ENCODE assay signal across 27 mouse cellular contexts in genomic region chr11:106672919-106673505, GRCm38 (mm10). TPM values are rescaled to one million over a fixed set of nuclear protein-coding genes. Genes with fewer than 3 reads are reported as not detected.
DNase-seq lines count a peak whose midpoint lies in the region; ATAC-seq and TF ChIP-seq lines count a peak whose summit lies in the region.
"Had no signal": no experiment of that assay in that cellular context is flagged by ENCODE, and none has a peak within 500 bp of the region (broad histone marks: within the 10 kb centered on the region; RNA-seq: fewer than 3 reads in every experiment).

No protein-coding gene starts in this region.

- TF ChIP-seq CTCF in heart, postnatal 0 days (IDR thresholded peaks at IDR 0.05; ENCODE audit: low read depth) = no peak
- no peak for TF ChIP-seq CTCF in ES-Bruce4 (IDR thresholded peaks at IDR 0.05; ENCODE audit: low read depth, low read length)
- no peak for TF ChIP-seq CTCF in small intestine, adult 2 months (IDR thresholded peaks at IDR 0.05; ENCODE audit: extremely low read depth, insufficient read length, insufficient replicate concordance, low read depth, low read length)

- H3K9ac ChIP-seq in heart, postnatal 0 days (replicated peaks; ENCODE audit: low read depth, low read length) = no peak overlapping the region
- no peak overlapping the region for H3K9ac ChIP-seq in heart, embryonic 12.5 days
- no peak overlapping the region for H3K9ac ChIP-seq in ES-Bruce4 (ENCODE audit: low read depth, poor library complexity, severe bottlenecking)
- H3K9ac ChIP-seq in intestine, embryonic 15.5 days = no peak overlapping the region
- H3K9ac ChIP-seq in midbrain, embryonic 14.5 days (replicated peaks; ENCODE audit: low read length) = no peak overlapping the region
- H3K9ac ChIP-seq: forebrain, embryonic 13.5 days; kidney, embryonic 15.5 days; midbrain, embryonic 15.5 days; neural tube, embryonic 13.5 days; stomach, embryonic 15.5 days had no signal

- H3K27me3 ChIP-seq in heart, postnatal 0 days (ENCODE audit: control insufficient read depth, insufficient read depth, low read length) = no peaks in the 10 kb centered on the region
- H3K27me3 ChIP-seq in heart, embryonic 12.5 days (replicated peaks) = no peaks in the 10 kb centered on the region
- H3K27me3 ChIP-seq in ES-Bruce4 (ENCODE audit: control insufficient read depth, insufficient read depth, low read length, poor library complexity, severe bottlenecking) = no peaks in the 10 kb centered on the region
- no peaks in the 10 kb centered on the region for H3K27me3 ChIP-seq in small intestine, adult 2 months (ENCODE audit: control insufficient read depth, insufficient read depth, low read length)
- H3K27me3 ChIP-seq in intestine, embryonic 15.5 days (replicated peaks) = no peaks in the 10 kb centered on the region
- H3K27me3 ChIP-seq in midbrain, embryonic 14.5 days (ENCODE audit: control insufficient read depth, insufficient read depth, low read length) = no peaks in the 10 kb centered on the region
- H3K27me3 ChIP-seq: forebrain, embryonic 13.5 days; kidney, embryonic 15.5 days; midbrain, embryonic 15.5 days; neural tube, embryonic 13.5 days; stomach, embryonic 15.5 days had no signal

- no peaks in the 10 kb centered on the region; the same call in 1 of the 2 replicates for H3K36me3 ChIP-seq in heart, postnatal 0 days (replicated peaks; ENCODE audit: control insufficient read depth, insufficient read depth, low read length)
- no peaks in the 10 kb centered on the region for H3K36me3 ChIP-seq in heart, embryonic 12.5 days
- 0 out of 2 replicates have a peak, but pooled peaks cover 2% of the 10 kb centered on the region for H3K36me3 ChIP-seq in ES-Bruce4 (ENCODE audit: control insufficient read depth, insufficient read depth, low read length, poor library complexity, severe bottlenecking)
- H3K36me3 ChIP-seq in small intestine, adult 2 months (ENCODE audit: control insufficient read depth, insufficient read depth, low read length) = no peaks in the 10 kb centered on the region
- no peaks in the 10 kb centered on the region for H3K36me3 ChIP-seq in intestine, embryonic 15.5 days
- H3K36me3 ChIP-seq in midbrain, embryonic 14.5 days (ENCODE audit: control insufficient read depth, insufficient read depth, low read length) = no peaks in the 10 kb centered on the region
- H3K36me3 ChIP-seq: hindbrain, embryonic 10.5 days; kidney, embryonic 15.5 days; midbrain, embryonic 15.5 days; neural tube, embryonic 13.5 days; stomach, embryonic 15.5 days had no signal

- no peak overlapping the region for H3K4me2 ChIP-seq in heart, postnatal 0 days (ENCODE audit: low read depth, low read length)
- no peak overlapping the region for H3K4me2 ChIP-seq in heart, embryonic 12.5 days
- no peak overlapping the region for H3K4me2 ChIP-seq in intestine, embryonic 15.5 days (replicated peaks)
- no peak overlapping the region for H3K4me2 ChIP-seq in midbrain, embryonic 14.5 days (ENCODE audit: low read length)
- H3K4me2 ChIP-seq: forebrain, embryonic 13.5 days; kidney, embryonic 15.5 days; midbrain, embryonic 15.5 days; neural tube, embryonic 13.5 days; stomach, embryonic 15.5 days had no signal

- no peak overlapping the region for H3K4me3 ChIP-seq in heart, postnatal 0 days (ENCODE audit: low read depth, low read length)
- no peak overlapping the region for H3K4me3 ChIP-seq in heart, embryonic 12.5 days
- no peak overlapping the region for H3K4me3 ChIP-seq in ES-Bruce4 (ENCODE audit: low read depth, low read length)
- no peak overlapping the region for H3K4me3 ChIP-seq in small intestine, adult 2 months (ENCODE audit: low read depth, low read length)
- no peak overlapping the region for H3K4me3 ChIP-seq in intestine, embryonic 15.5 days (replicated peaks)
- no peak overlapping the region for H3K4me3 ChIP-seq in midbrain, embryonic 14.5 days (replicated peaks; ENCODE audit: low read depth, low read length)
- H3K4me3 ChIP-seq: erythroblast, embryonic 14.5 days; forebrain, embryonic 13.5 days; hindbrain, embryonic 10.5 days; kidney, embryonic 15.5 days; left cerebral cortex, adult 2 months; midbrain, embryonic 15.5 days; myocyte; neural tube, embryonic 13.5 days; stomach, embryonic 15.5 days had no signal

- no peak for DNase-seq in heart, postnatal 0 days (ENCODE audit: low spot score)
- DNase-seq in ZHBTc4 (ENCODE audit: low read depth, low spot score) = peak; percentile 70
- DNase-seq in midbrain, embryonic 14.5 days = no peak
- DNase-seq: adrenal gland, adult 2 months; cerebellum, adult 11-12 months; cerebellum, postnatal 10 days; kidney, adult 11 months; layer of hippocampus, adult 9-11 months; left cerebral cortex, postnatal 4 days; liver; lung, postnatal 4 days; retina, postnatal 1 day; right cerebral cortex, postnatal 25 days had no signal

- no peak for ATAC-seq in heart, postnatal 0 days (ENCODE audit: insufficient read depth, low read depth)
- no peak for ATAC-seq in heart, embryonic 12.5 days (ENCODE audit: insufficient number of reproducible peaks, low FRiP score)
- ATAC-seq in intestine, embryonic 15.5 days = no peak
- ATAC-seq in midbrain, embryonic 14.5 days (ENCODE audit: low FRiP score, low TSS enrichment) = no peak
- ATAC-seq: forebrain, embryonic 13.5 days; hindbrain, postnatal 0 days; midbrain, embryonic 15.5 days had no signal

- peaks cover 59% of the 10 kb centered on the region for H3K4me1 ChIP-seq in heart, postnatal 0 days (ENCODE audit: control insufficient read depth, insufficient read depth)
- H3K4me1 ChIP-seq in heart, embryonic 12.5 days (replicated peaks) = peaks cover 83% of the 10 kb centered on the region
- peaks cover 21% of the 10 kb centered on the region for H3K4me1 ChIP-seq in ES-Bruce4 (ENCODE audit: control insufficient read depth, insufficient read depth, low read length)
- peaks cover 33% of the 10 kb centered on the region for H3K4me1 ChIP-seq in small intestine, adult 2 months (ENCODE audit: control insufficient read depth, insufficient read depth, insufficient read length, low read length)
- H3K4me1 ChIP-seq in intestine, embryonic 15.5 days (replicated peaks) = peaks cover 22% of the 10 kb centered on the region
- H3K4me1 ChIP-seq in midbrain, embryonic 14.5 days (ENCODE audit: control insufficient read depth, insufficient read depth, low read length) = peaks cover 25% of the 10 kb centered on the region

- no peaks in the 10 kb centered on the region for H3K9me3 ChIP-seq in heart, postnatal 0 days (replicated peaks; ENCODE audit: control insufficient read depth, low read length)
- H3K9me3 ChIP-seq in heart, embryonic 12.5 days (replicated peaks) = no peaks in the 10 kb centered on the region
- no peaks in the 10 kb centered on the region for H3K9me3 ChIP-seq in ES-Bruce4 (replicated peaks; ENCODE audit: control insufficient read depth, insufficient read depth, low read length, poor library complexity, severe bottlenecking)
- no peaks in the 10 kb centered on the region for H3K9me3 ChIP-seq in intestine, embryonic 15.5 days
- no peaks in the 10 kb centered on the region for H3K9me3 ChIP-seq in midbrain, embryonic 14.5 days (ENCODE audit: control insufficient read depth, low read length)
- H3K9me3 ChIP-seq: forebrain, embryonic 13.5 days; hindbrain, embryonic 10.5 days; kidney, embryonic 15.5 days; midbrain, embryonic 15.5 days; neural tube, embryonic 13.5 days; stomach, embryonic 15.5 days had no signal

- peak overlapping the region; percentile 94; the same call in 1 of the 2 replicates for H3K27ac ChIP-seq in heart, postnatal 0 days (ENCODE audit: low read depth)
- no peak overlapping the region for H3K27ac ChIP-seq in heart, embryonic 12.5 days (ENCODE audit: poor library complexity, severe bottlenecking)
- peak overlapping the region; percentile 15 for H3K27ac ChIP-seq in ES-Bruce4 (ENCODE audit: insufficient read depth, low read length)
- H3K27ac ChIP-seq in small intestine, adult 2 months (ENCODE audit: insufficient read depth, low read depth, low read length) = peak overlapping the region; percentile 15; the same call in 1 of the 2 replicates
- no peak overlapping the region for H3K27ac ChIP-seq in intestine, embryonic 15.5 days
- no peak overlapping the region for H3K27ac ChIP-seq in midbrain, embryonic 14.5 days (replicated peaks; ENCODE audit: low read depth, low read length)
- H3K27ac ChIP-seq: forebrain, embryonic 13.5 days; hindbrain, postnatal 0 days; kidney, embryonic 15.5 days; left cerebral cortex, adult 2 months; midbrain, embryonic 15.5 days; stomach, embryonic 15.5 days had no signal

- no peak for TF ChIP-seq POLR2A in ES-Bruce4 (IDR thresholded peaks at IDR 0.05; ENCODE audit: insufficient read depth, low read length)
- no peak for TF ChIP-seq POLR2A in small intestine, adult 2 months (IDR thresholded peaks at IDR 0.05; ENCODE audit: low read depth, low read length)

- TF ChIP-seq EP300 in heart, postnatal 0 days (IDR thresholded peaks at IDR 0.05; ENCODE audit: low read depth) = no peak
- no peak; the same call in 1 of the 2 replicates for TF ChIP-seq EP300 in ES-Bruce4 (IDR thresholded peaks at IDR 0.05; ENCODE audit: insufficient read depth, low read depth, low read length)

- WGBS in heart, postnatal 0 days = 78% methylated on average over 5 of the region's 5 CpGs
- 87% methylated on average over 5 of the region's 5 CpGs for WGBS in heart, embryonic 12.5 days
- 89% methylated on average over 5 of the region's 5 CpGs for WGBS in small intestine, adult 2 months
- 81% methylated on average over 5 of the region's 5 CpGs for WGBS in intestine, embryonic 15.5 days
- 91% methylated on average over 5 of the region's 5 CpGs for WGBS in midbrain, embryonic 14.5 days

RNA-seq across cellular contexts. Expression of gene Tex2, which starts 59.8 kb away (rescaled TPM):
- total RNA-seq in heart, postnatal 0 days (2014; rRNA removed; ENCODE audit: low replicate concordance) = 23.7 and 37.4 TPM in 2 replicates
- polyA plus RNA-seq in heart, postnatal 0 days (2015; fragmentation: Nextera tagmentation; extraction: Ambion mirVana) = 14.0 and 14.5 TPM in 2 replicates
- 19.8 and 20.2 TPM in 2 replicates for polyA plus RNA-seq in heart, embryonic 12.5 days (2016; fragmentation: Nextera tagmentation; extraction: Ambion mirVana)
- 28.8 and 31.3 TPM in 2 replicates for polyA plus RNA-seq in ES-Bruce4 (2011; ENCODE audit: insufficient read depth, insufficient read length, low read depth, missing spikeins)
- polyA plus RNA-seq in small intestine, adult 2 months (2012; rRNA removed) = 7.9 and 9.7 TPM in 2 replicates
- 10.4 and 11.1 TPM in 2 replicates for polyA plus RNA-seq in intestine, embryonic 15.5 days (2015; fragmentation: Nextera tagmentation; extraction: Ambion mirVana)
- 27.3 and 29.1 TPM in 2 replicates for polyA plus RNA-seq in midbrain, embryonic 14.5 days (2014; fragmentation: Nextera tagmentation; extraction: Ambion mirVana)

Comparison
In these comparisons a context has a peak if more than half of its experiments do, and no peak if none do; other contexts are left out.
1. H3K27ac ChIP-seq: peak in heart, postnatal 0 days (single experiment), ES-Bruce4 (single experiment) and small intestine, adult 2 months (single experiment); none in heart, embryonic 12.5 days (single experiment), intestine, embryonic 15.5 days (single experiment) and midbrain, embryonic 14.5 days (single experiment).